8 mouse cellular contexts compared by ENCODE assay signal in genomic region chr16:94290073-94290999, GRCm38 (mm10). TPM values are rescaled to one million over a fixed set of nuclear protein-coding genes. Genes with fewer than 3 reads are reported as not detected.
DNase-seq lines count a peak whose midpoint lies in the region; ATAC-seq lines count a peak whose summit lies in the region.

No protein-coding gene starts in this region.

- no peaks in the 10 kb centered on the region for H3K36me3 ChIP-seq in hindbrain, embryonic 15.5 days

- peaks cover 13% of the 10 kb centered on the region for H3K4me1 ChIP-seq in hindbrain, embryonic 15.5 days (replicated peaks)

- peak overlapping the region; percentile 91 for H3K4me3 ChIP-seq in hindbrain, embryonic 15.5 days

- ATAC-seq in hindbrain, embryonic 15.5 days (ENCODE audit: low FRiP score, low read depth) = peak; percentile 98

- H3K27me3 ChIP-seq in hindbrain, embryonic 15.5 days = no peaks in the 10 kb centered on the region

- H3K9ac ChIP-seq in hindbrain, embryonic 15.5 days = peak overlapping the region; percentile 81

- no peaks in the 10 kb centered on the region for H3K9me3 ChIP-seq in hindbrain, embryonic 15.5 days

- 6% methylated on average over 51 of the region's 52 CpGs for WGBS in hindbrain, embryonic 15.5 days

- DNase-seq in R1 (ENCODE audit: low read depth, low spot score) = peak; percentile 92
- peak; percentile 88 for DNase-seq in cerebellum, adult 9-10 months
- peak; percentile 70 for DNase-seq in gastrocnemius, adult 18-20 months (ENCODE audit: low spot score)
- peak; percentile 75 to 78 for DNase-seq in left cerebral cortex, adult 18-20 months (ENCODE audit: low spot score in 2 of 2)
- DNase-seq in lung, postnatal 4 days = peak; percentile 84 to 85
- DNase-seq in retina, postnatal 7 days (ENCODE audit: low read depth, low spot score) = peak; percentile 78
- peak; percentile 90 for DNase-seq in thymus, postnatal 4 days

- peak overlapping the region; percentile 99 for H3K4me2 ChIP-seq in hindbrain, embryonic 15.5 days

- peak overlapping the region; percentile 86 for H3K27ac ChIP-seq in hindbrain, embryonic 15.5 days (replicated peaks)

RNA-seq across cellular contexts. Expression of gene Hlcs, which starts 23.0 kb away (rescaled TPM):
- 10 to 100 TPM in 1 of 2 experiments, 1 to 10 TPM in 1; 9.8 to 10.8 TPM for total RNA-seq in gastrocnemius, adult 18-20 months (2021)
- polyA plus RNA-seq in hindbrain, embryonic 15.5 days (2015; fragmentation: Nextera tagmentation; extraction: Ambion mirVana) = 9.4 and 9.6 TPM in 2 replicates
- 10 to 100 TPM; 16.8 to 17.7 TPM for total RNA-seq in left cerebral cortex, adult 18-20 months (2021)

RNA-seq across cellular contexts. Expression of gene Ripply3, which starts 37.9 kb away (rescaled TPM):
- total RNA-seq in gastrocnemius, adult 18-20 months (2021) = 1 to 10 TPM in 1 of 2 experiments, under 1 TPM in 1; 0.43 to 1.4 TPM
- 0.94 and 1.1 TPM in 2 replicates for polyA plus RNA-seq in hindbrain, embryonic 15.5 days (2015; fragmentation: Nextera tagmentation; extraction: Ambion mirVana)
- total RNA-seq in left cerebral cortex, adult 18-20 months (2021) = under 1 TPM in 1 of 2 experiments, not detected in 1; 0.23 TPM

Comparison
In these comparisons a context has a peak if more than half of its experiments do, and no peak if none do; other contexts are left out.
1. Peak in every context shown above with its lines: DNase-seq, ATAC-seq, H3K4me3 ChIP-seq and H3K27ac ChIP-seq.